Mouse (Mus musculus): ENCODE results near the gene Nelfe.

GRCm38 (mm10) chr17:34890074-34890743 is 40.0 kb downstream of the Nelfe start:
- no peak for TF ChIP-seq CTCF (IDR thresholded peaks at IDR 0.05)
- TF ChIP-seq POLR2A (IDR thresholded peaks at IDR 0.05; ENCODE audit: insufficient read depth, low read depth, low read length), result no peak
- no peak for TF ChIP-seq EP300 (IDR thresholded peaks at IDR 0.05; ENCODE audit: insufficient read depth, low read depth, low read length)
